Mouse (Mus musculus) 3T3-L1 (cell line): ENCODE data around the gene Mcts2.
"Not testable (repeated sequence)": the region's sequence is repeated elsewhere in the genome, so short reads cannot be mapped to it uniquely, and the experiment has no call there.

Experiments
- DNase-seq: peaks from one replicate; pipeline ENCODE4 v3.0.0-alpha.2; 2015; ENCODE audit warnings: low read depth, low spot score

The Mcts2 gene

DNA sequence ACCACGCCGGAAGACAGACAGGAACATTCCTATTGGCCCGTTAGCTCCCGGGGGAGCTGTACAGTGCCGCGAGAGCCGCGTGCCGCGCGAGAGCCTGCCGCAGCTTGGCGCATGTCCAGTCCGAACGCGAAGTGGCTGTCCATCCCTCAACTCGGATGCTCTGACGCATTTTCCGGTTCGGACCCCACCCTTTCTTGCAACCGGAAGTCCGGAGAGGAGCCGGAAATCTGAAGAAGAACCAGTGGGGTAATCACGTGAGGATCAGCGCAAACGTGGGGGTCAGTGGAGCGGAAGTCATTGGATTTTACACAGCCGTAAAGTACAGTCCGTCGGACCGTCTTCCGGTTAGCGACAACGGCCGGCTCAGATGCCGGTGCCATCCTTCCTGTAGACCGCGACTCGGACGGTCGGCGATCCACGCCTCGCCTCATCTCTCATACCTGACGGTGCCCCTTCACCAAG, at the start of gene Mcts2:
Gene Mcts2, plus strand, starts transcription at position 230 of the 462 bp plus-strand sequence.
- peak; percentile 95 for DNase-seq

DNA sequence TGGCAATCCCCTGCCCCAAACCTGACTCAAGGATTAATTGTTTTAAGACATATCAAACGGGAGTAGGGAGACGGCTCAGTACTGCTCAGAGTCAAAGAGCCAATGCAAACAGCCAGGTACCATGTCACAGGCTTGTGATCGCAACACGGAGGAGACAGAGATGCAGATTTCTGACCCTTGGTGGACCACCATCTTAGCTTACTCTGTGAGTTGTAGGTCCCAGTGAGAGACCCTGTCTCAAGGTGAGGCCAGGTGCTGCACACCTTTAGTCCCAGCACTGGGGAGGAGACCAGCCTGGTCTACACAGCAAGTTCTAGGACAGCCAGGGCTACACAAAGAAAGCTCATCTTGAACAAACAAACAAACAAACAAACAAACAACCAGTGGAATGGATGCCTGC, 49.5 kb upstream of the Mcts2 start:
- no peak for DNase-seq

DNA sequence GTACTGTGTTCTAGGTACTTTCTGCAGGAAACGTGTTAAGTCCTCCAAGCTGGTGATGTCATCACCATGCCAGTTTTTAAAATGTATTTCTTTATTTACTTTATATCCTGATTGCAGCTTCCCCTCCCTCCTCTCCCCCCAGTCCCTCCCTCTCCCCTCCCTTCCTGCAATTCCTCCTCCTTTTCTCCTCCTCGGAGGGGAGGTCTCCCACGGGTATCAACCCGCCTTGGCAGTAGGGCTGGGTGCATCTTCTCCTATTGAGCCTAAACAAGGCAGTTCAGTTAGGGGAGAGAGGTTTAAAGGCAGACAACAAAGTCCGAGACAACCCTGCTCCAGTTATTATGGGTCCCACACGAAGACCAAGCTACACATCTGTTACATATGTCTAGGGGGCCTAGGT, 48.0 kb upstream of the Mcts2 start:
- no peak for DNase-seq

DNA sequence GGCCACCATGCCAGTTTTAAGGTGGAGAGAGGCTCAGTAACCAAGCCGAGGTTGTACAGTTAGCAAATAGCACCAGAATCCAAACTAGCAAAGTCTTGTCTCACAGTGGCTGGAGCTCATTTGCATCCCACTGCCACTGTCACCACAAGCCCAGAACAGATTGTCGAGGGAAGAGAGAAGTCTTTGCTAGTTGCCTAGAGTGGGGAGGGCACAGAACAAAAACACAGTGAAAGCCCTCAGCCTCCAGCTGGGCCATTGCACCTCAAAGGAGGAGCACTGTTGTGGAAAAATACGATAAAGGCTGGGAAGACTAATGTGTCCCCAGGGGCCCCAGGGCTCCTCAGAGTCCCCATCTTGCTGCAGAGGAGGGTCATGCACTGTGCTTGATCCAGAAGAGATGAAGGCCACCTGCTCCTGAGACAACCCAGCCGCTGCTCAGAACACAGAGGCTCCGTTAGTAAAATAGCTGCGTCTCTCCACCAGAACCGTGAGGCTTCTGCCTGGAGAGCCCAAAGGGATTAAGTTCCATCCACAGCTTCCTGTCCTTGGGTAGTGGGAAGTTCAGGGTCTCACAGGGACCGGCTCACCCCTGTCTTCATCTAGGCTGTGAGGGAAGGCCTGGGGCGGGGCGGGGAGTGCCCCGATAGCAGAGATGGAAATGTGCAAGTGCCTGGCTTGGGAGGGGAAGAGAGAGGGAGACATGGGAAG, 47.3 kb upstream of the Mcts2 start:
- no peak for DNase-seq

DNA sequence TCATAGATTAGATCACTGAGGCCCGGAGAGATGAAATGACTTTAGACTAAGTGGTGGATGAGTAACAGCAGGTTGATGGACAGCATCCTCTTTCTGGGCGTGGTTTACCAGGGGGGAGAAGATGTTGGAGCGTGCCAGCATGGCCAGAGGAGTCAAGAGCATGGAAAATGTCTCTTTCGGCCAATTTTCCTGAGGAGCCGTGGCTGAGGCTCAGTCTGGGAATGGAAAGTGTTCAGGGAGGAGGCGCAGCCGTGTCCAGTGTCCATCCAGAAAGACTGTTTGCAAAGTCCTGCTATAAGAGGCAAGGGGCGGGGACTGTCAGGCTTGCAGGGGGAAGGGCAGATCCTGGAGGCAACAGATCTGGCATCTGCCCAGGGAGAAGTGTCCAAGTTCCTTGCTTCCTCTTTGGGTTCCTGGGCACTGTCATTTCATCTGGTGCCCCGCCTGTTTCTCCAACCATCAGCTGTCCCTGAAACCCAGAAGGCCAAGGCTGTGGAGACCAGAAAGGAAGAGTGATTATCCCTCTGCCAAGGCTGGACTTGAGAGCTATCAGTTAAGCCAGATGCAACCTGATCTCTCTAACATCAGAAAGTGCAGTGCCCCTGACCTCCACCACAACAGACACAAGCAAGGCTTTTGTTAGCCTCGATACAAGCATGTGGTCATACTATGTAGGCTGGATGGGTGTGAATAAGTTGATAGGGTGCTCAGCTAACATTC, 33.8 kb upstream of the Mcts2 start:
- DNase-seq: peak; percentile 96

DNA sequence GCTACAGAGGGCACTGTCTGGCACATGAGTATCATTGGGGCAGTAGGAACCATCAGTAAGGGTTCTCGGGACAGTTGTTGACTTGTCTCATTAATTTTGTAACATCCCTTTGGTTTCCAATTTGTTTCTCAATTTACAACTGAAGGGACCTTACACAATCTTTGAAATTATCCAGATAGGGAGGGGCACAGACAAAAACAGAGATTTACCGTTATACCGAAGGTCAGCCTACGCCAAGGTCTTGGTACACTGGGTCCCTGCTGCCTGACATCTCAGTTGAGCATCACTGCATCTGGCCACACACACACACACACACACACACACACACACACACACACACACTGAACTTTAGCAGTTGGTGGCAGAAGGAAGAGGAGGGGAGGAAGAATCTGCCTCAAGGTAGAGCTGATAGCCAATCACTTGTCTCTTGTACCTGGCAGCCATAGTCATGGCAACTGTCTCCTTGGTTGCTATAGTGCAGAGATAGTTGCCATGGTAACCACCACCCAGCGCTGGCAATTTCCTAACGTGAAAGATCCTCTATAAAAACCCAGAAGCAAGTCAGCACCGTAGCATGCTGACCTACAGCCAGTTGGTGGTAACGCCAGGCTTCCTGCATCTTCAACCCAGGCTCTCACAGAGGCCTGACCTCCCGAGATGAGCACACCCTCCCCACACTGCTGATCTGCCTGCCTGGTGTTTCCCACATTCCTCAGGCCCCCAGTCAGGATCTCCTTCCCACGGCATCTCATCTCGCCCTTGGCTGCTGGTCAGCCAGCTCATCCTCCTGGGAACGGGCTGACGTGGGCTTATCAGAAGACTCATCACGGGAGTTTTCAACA, 32.7 kb upstream of the Mcts2 start:
- DNase-seq: peak; percentile 97

DNA sequence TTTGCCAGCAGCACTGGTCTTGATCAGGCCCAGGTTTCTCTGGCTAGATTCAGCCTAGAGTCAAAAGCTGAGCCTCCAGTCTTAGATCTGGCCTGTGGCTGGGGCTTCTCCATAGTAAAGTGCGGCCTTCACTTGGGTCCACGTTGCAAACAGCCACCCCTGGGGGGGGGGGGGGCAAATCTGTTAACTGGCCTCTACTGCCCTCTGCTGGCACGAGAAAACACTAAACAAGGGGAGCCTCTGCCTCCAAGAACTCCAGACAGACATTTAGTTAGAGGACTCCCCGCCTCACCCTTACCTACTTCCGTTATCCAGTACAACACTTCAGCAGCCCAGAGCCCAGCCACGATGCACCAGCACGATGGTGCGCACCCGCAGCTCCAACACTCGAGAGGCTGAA, 29.4 kb upstream of the Mcts2 start:
- DNase-seq: peak; percentile 57

DNA sequence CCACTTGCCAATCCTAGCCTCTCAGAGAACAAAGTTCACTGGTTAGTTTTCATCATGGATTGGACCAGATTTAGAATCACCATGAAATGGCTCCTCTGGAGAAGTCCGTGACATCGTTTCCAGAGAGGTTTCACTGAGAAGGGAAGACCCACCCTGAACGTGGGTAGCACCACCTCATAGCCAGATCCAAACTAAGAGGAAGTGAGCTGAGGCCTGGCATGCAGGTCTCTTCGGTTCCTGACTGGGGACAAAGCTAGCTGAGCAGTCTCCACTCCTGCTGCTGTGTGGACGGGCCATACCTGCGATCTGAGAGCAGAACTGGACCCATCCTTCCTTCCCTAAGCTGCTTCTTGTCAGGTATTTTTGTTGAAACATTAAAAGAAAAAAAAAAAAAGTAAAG, 25.7 kb upstream of the Mcts2 start:
- no peak for DNase-seq

DNA sequence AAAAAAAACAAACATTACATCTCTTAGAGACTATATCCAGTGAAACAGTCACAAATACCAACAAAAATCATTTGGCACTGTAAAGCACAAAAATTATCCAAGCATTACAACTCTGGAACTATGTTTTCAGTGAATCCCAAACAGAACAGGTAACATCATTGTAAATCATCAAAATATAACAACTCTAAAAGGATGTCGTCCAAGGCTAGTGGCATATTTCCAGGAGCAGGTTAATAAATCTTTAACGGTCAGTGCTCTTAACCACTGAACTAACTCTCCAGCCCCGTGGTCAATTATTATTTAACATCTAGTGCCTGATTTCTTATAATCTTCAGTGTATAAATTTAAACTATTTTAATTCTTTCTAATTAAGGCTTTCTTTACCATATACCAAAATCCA, 20.6 kb upstream of the Mcts2 start:
- DNase-seq: not testable (repeated sequence)

DNA sequence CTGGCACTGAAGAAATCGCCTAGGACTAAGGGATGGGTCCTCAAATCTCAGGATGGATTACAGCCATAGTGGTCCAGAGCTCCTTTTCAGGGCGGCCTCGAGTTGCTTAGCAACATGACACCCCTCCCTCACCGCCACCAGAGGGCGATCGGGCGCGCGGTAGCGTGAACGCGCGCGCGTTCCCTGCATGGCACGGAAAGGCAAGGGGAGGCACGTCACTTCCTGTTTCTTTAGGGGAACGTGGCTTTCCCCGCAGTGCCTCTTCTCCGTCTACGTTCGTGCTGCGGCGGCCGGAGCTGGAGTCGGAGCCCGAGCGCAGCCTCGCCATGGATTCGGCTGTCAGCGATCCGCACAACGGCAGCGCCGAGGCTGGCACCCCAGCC, 17.6 kb upstream of the Mcts2 start, which contains the start of gene H13:
Gene H13, plus strand, starts transcription at position 206 of the 383 bp plus-strand sequence.
- DNase-seq: peak; percentile 94

DNA sequence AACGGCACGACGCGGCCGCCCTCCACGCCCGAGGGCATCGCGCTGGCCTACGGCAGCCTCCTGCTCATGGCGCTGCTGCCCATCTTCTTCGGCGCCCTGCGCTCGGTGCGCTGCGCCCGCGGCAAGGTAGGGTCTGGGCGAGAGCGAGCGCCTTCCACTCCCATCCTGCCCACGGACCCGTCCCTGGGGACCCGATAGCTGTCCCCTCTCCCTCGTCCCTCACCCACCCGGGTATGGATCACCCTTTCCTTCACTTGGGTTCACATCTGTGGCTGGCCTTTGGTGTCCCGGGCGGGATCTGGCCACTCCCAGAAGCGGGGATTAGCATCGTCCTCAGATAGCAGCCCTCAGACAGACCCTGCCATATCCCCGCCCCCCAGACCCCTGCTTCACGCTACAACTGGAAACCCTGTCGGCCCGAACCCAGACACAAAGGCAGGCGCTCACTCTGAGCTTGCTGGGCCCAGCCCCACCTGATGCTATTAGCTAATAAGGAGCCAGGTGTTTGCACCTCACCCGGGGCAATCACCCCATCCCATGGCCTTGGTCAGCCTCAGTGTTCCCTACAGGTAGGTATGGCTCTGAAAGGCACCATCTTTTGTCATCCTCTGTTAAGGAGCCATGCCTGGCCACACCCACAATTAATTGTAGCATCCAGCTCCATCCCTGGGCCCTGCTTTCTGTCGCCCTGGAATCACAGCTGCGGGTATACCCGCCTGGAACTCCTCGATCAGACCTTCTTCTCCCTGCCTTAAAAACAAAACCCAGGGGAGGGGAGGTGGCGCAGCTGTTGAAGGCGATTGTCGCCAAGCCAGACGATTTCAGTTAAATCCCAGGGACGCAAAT, 17.0 kb upstream of the Mcts2 start:
- DNase-seq: peak; percentile 71

DNA sequence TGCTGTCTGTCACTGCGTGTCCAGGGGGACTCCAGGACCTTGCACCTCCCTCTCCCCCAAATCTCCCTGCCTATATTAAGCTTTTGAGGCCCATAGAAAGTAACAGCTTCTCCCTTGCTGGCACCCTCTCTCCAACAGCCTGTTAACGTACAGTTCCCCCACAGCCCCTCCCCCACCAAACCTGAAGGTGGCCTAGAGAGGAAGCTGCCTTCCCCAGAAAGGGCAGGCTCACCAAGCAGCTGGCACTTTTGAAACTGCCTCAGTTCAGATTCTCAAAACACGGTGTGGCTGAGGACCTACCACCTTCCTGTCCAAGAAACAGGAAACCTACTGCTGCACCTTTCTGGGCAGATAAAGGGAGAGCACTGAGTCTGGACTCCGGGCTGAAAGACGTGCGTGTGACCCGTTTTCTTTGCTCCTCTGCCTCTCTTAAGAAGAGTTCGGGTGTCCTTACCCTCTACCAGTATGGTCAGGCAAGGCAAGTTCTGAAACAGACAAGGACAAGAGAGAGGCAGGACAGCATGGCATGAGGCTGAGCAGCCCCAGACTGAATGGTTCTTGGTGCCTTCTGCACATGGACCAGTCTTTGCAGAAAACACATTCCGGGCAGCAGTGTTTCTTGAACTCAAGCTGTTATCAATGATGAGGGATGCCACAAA, 15.7 kb upstream of the Mcts2 start:
- peak; percentile 42 for DNase-seq

DNA sequence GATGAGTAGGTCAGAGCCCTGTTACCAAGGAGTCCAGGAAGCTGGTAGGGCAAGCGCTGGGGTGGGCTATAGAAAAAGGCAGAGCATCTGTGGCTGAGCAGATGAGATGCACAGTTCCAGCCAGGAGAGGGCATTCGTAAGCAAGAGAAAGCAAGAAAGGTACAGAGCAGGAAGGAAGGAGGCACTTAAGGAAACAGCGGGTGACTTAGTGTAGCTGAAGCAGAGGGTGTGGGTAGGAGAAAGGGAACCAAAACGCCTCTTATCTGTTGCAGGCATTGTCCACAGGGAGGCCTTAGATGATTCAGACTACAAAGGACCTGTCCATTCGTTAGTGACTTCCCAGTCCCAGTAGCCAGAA, 15.2 kb upstream of the Mcts2 start:
- DNase-seq: peak; percentile 80

DNA sequence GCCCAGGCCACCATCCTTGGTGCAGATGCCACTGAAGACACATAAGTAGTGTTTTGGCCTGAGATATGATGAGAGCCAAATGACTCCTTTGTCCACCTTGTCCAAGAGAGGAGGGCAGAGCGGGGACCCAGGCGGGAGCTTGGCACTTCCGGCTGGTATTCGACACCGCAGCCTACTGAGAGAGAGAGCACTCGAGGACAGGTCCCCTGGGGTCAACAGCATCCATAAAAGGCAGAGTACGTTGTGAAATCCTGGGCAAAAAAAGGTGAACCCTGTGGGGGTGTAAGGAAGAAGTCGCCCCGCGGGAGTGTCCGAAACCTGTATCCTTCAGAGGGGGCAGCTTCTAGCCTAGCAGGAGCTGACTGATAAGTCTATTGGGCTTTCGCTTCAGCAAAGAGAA, 14.7 kb upstream of the Mcts2 start:
- no peak for DNase-seq

DNA sequence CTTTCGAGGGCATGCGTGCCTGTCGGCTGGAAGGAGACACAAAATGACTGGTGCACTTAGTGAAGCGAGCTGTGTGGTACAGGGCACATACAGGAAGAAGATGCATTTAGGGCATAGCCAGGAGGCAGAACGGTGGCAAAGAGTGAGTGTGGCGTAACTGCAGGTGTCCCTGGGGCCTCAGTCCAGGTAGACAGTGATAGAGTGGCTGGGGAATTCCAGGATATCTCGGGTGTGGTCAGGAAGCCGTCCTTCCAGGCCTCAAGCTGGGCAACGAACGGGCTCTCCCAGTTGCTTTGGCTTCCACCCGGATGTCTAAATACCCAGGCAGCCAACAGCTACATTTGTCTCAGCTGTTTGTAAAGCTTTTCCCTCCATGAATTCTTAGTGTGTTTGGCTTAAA, 12.7 kb upstream of the Mcts2 start:
- DNase-seq: no peak

DNA sequence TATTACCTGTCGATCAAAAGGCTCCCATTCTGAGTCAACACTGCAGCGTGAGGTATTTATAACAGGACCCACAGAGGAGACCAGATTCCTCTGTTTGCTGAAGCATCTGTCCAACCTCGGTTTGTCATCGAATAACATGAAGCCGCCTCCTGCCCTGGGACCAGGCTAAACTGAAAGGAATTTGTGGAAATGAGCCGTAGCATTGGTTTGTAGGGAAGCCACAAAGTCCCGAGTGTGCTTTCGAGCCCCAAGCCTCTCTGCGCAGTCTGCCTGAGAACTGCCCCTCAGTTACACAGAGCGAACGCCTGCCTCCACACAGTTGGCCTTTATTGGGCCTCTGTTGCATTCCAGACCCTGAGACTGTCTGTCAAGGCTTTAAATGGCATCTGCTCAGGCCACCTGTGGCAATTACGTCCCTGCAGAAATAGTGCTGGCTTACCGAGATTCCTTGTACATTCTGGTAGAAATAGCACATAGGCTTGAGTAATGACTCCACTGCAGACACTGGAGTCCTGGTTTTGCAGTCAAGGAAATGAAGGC, 11.5 kb upstream of the Mcts2 start:
- peak; percentile 48 for DNase-seq

DNA sequence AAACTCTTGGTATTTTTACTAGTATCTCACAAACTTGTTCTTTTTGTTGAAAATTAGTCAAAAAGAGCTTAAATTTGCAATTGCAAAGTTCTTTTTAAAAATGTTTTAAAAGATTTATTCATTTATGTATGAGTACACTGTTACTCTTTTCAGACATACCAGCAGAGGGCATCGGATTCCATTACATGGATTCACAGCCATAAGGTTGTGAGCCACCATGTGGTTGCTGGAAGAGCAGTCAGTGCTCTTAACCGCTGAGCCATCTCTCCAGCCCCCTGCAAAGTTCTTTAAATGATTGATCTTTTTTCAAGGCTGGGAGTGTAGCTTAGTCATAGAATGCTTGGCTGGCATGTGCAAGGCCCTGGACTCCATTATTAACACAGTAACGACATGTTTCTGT, 8.5 kb upstream of the Mcts2 start:
- peak; percentile 89 for DNase-seq

DNA sequence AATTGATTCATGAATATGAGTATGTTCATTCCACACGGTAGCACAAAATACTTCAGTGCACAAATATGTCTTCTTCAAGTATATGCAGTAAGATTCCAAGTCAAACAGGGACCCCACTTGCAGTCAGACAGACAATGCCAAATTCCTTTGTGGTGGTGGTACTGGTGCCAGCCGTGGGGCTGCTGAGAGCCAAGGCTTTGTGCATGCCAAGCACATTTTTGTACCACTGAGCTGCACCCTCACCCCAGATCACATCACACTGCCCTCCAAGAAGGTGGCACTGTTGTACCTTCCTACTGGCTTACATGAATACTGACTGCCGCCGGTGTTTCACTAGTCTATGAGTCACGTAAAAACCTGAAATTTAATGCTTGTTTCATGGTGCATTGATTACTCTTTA, 7.9 kb upstream of the Mcts2 start:
- no peak for DNase-seq

DNA sequence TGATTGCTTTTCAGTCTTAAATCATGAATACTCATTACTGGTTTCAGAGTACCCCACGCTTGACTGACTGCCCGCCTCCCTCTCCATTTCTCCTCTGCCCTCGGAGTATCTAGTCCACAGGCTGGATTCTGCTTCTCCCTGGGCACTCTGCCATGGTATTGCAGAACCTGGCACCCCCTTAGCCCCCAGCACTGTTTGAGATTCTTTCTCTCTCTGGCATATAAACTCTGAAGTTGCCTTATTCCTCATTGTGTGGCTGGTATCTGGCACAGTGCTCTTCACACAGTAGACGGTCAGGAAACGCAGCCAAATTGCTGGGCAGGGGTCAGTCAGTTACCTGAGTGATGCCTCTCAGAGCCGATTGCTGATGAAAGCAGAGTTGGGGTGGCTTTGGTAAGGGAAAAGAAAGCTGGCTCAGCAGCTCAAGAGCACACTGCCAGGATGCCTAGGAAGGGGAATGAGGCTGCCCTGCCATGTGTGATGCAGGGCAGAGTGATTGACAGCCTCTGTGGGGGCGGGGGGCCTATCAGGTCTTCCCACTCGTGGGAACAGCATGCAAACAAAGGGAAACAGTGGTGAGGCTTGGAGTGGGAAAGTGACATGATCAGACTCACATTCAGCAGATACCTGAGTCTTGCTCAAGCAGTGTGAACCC, 7.0 kb upstream of the Mcts2 start:
- DNase-seq: no peak

DNA sequence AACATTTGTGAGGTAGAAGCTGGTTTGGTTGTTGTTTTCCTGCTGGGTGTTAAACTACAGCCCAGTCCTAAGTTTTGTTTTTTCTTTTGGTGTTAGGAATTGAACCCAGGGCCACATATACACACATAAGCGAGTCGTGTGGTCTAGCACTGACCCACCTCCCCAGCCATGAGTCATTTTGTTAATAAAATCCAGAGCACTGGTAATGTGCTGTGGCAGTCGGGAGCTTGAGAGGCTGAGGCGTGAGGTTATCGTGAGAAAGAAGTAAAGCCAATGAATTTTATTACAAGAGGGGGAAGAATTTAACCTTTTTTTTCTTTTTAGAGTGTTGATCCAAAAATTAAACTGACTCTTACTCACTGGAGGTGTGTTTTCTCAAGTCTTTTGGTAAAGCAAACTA, 3.7 kb upstream of the Mcts2 start:
- DNase-seq: peak; percentile 61
